Mouse (Mus musculus) frontal cortex, postnatal 36 days (tissue): Measurements from ENCODE around the gene Flot1.

Experiments used
- DNase-seq, 2 experiments: peaks; one replicate each; pipeline ENCODE4 v3.0.0; 2022; ENCODE audit warnings: low spot score in 2 of 2

Flot1 gene

GRCm38 (mm10) chr17:35810900-35811648 is 12.0 kb upstream of the Flot1 start:
- DNase-seq: no peak

GRCm38 (mm10) chr17:35812307-35812706 is 10.7 kb upstream of the Flot1 start:
- no peak for DNase-seq

GRCm38 (mm10) chr17:35812736-35813135 is 10.3 kb upstream of the Flot1 start:
- DNase-seq: no peak

- DNase-seq: no peak
Measured at GRCm38 (mm10) chr17:35813245-35813647, 9.8 kb upstream of the Flot1 start.

GRCm38 (mm10) chr17:35813653-35814052 is 9.4 kb upstream of the Flot1 start:
- DNase-seq: no peak

- no peak for DNase-seq
Measured at GRCm38 (mm10) chr17:35814678-35815077, 8.4 kb upstream of the Flot1 start.

GRCm38 (mm10) chr17:35815836-35816235 is 7.2 kb upstream of the Flot1 start:
- no peak for DNase-seq

- no peak for DNase-seq
Measured at GRCm38 (mm10) chr17:35816686-35817085, 6.3 kb upstream of the Flot1 start.

GRCm38 (mm10) chr17:35817226-35817625 is 5.8 kb upstream of the Flot1 start:
- DNase-seq: no peak

- no peak for DNase-seq
Measured at GRCm38 (mm10) chr17:35820111-35820510, 2.9 kb upstream of the Flot1 start.

- peak; percentile 69 to 71 for DNase-seq
Measured at GRCm38 (mm10) chr17:35821439-35822430, 1.3 kb upstream of the Flot1 start, which contains the start of gene Ier3. TSS of gene Ier3 (plus strand) at chr17:35821684.

- DNase-seq: no peak
Measured at GRCm38 (mm10) chr17:35822564-35822963, 466 bp upstream of the Flot1 start.

GRCm38 (mm10) chr17:35824402-35824801 is 1.4 kb downstream of the Flot1 start:
- DNase-seq: no peak

GRCm38 (mm10) chr17:35825109-35825850 is 2.2 kb downstream of the Flot1 start:
- no peak for DNase-seq

GRCm38 (mm10) chr17:35829737-35830136 is 6.7 kb downstream of the Flot1 start:
- DNase-seq: peak; percentile 81 to 82

GRCm38 (mm10) chr17:35832400-35833238 is 9.6 kb downstream of the Flot1 start:
- DNase-seq: no peak

GRCm38 (mm10) chr17:35833239-35833751 is 10.3 kb downstream of the Flot1 start:
- no peak for DNase-seq

- DNase-seq: no peak
Measured at GRCm38 (mm10) chr17:35833894-35834293, 10.9 kb downstream of the Flot1 start.

- peak in 1 of 2 experiments; percentile 52 for DNase-seq
Measured at GRCm38 (mm10) chr17:35834696-35835422, 11.8 kb downstream of the Flot1 start.
